Mouse (Mus musculus) Patski (cell line): ENCODE results near the gene Snx8. TPM values are rescaled to one million over a fixed set of nuclear protein-coding genes. Genes with fewer than 3 reads are reported as not detected.

Experiments
- ATAC-seq: fragments of 100-300 bp; one replicate; pipeline ENCODE4 v1.8.0; 2021
- CTCF ChIA-PET: fragments of 350-600 bp; sonication (Branson Sonifier 250); formaldehyde crosslinking; loops from one replicate; lab custom pipeline; 2022; ENCODE audit warnings: inconsistent platforms; lab: Charles Lee
- POLR2A ChIA-PET: fragments of 350-600 bp; sonication (Branson Sonifier 250); formaldehyde crosslinking; loops from one replicate; lab custom pipeline; 2022; ENCODE audit warnings: antibody characterized with exemption, inconsistent platforms; lab: Charles Lee
- DNase-seq: peaks from one replicate; pipeline ENCODE4 v3.0.0-alpha.2; 2011; ENCODE audit warnings: low read depth, low spot score
- H3K27me3 ChIP-seq: fragments of 371-371 bp; one replicate; pipeline ENCODE4 v1.5.1; 2021
- CTCF ChIP-seq: fragments of 100-300 bp; IDR thresholded peaks from one replicate; pipeline ENCODE4 v1.5.1; 2021
- in situ Hi-C: fragments of 300-500 bp; cut with MboI; formaldehyde crosslinking; loops from 3 replicates; pipeline ENCODE4 v1.11.1; 2018; ENCODE audit warnings: low pct_unique_long_range_greater_than_20kb, mixed read lengths
- polyA plus RNA-seq: library from polyadenylated mRNA; unstranded; gene quantifications from one replicate; pipeline ENCODE4 v1.2.3, GENCODE M21; 2021

Gene Snx8
- polyA plus RNA-seq, 1 experiment from 2014 or later, result 26.3 TPM

GRCm38 (mm10) chr5:140292152-140292551 lies 96.9 kb downstream of the Snx8 start:
- ChIA-PET POLR2A (no interaction called here), CTCF (interaction anchor here (1.0 to 1.7 kb wide), 4 partner anchors 11 to 94 kb away, joined by 3 to 5 read pairs (median 4); no protein-coding TSS in a partner anchor)
- in situ Hi-C loops, result loop anchor here (5.0 kb wide), 3 partner anchors 95 to 455 kb away; no protein-coding TSS in a partner anchor
- H3K27me3 ChIP-seq, result no peaks in the 10 kb centered on the region
- peak; percentile 84 for TF ChIP-seq CTCF
- no peak for ATAC-seq
- peak; percentile 10 for DNase-seq

Other genes starting within 250 kb of the Snx8 start
- 30.0 TPM for gene Mad1l1, start 67.7 kb downstream of the Snx8 start, polyA plus RNA-seq
- gene Nudt1, start 67.6 kb downstream of the Snx8 start, polyA plus RNA-seq, result 38.0 TPM
- 13.1 TPM for gene Mrm2, start 57.4 kb downstream of the Snx8 start, polyA plus RNA-seq
- 258 TPM for gene Eif3b, start 30.1 kb upstream of the Snx8 start, polyA plus RNA-seq
- gene Gm4869, start 56.4 kb upstream of the Snx8 start, polyA plus RNA-seq, result not detected
- gene Chst12, start 116.3 kb upstream of the Snx8 start, polyA plus RNA-seq, result 33.2 TPM
- 1.4 TPM for gene Grifin, start 175.8 kb upstream of the Snx8 start, polyA plus RNA-seq
- gene Lfng, start 218.1 kb upstream of the Snx8 start, polyA plus RNA-seq, result 56.0 TPM